Mouse (Mus musculus): ENCODE results near the gene Zfp810.

The Zfp810 gene

DNA sequence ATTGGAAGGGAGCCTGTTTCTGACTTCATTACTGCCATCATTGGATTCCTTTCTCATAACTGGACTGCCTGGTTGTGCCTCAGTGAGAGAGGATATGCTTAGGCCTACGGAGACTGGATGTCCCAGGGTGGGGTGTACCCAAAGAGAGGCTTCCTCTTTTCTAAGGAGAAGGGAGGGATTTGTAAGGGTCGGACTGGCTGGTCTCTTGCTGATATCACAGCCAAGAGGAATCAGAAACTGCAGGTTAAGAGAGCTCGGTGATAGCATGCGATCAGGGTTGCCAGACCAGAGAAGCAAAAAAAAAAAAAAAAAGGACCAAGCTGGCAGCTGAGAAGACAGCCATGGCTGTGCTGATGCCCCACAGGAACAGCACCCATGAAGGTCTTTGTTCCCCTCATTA lies 50.9 kb downstream of the Zfp810 start:
- peaks cover 64% of the 10 kb centered on the region for H3K36me3 ChIP-seq (ENCODE audit: insufficient read depth, low read length)
- no peak for TF ChIP-seq NANOG (IDR thresholded peaks at IDR 0.05; ENCODE audit: borderline replicate concordance, low read length)

DNA sequence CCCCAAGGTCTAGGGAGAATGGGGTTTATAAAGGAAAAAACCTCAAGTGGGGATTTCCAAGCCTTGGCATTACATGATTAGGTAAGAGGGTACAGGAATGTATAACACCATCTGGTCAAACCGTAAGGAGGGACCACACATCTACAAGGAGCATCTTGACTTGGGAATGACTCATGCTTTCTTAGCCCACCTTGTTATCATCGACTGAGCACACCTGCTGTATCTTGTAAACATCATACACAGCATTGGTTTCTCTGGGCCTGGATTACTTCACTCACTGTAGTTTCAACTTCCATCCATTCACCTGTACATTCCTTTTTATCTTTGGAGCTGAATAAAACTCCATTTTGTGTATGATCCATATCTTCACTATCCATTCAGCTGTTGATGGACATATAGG lies 63.2 kb downstream of the Zfp810 start:
- H3K36me3 ChIP-seq (ENCODE audit: insufficient read depth, low read length), result peaks cover 72% of the 10 kb centered on the region
- H3K27me3 ChIP-seq (ENCODE audit: insufficient read depth, low read length), result no peaks in the 10 kb centered on the region
- TF ChIP-seq NANOG (IDR thresholded peaks at IDR 0.05; ENCODE audit: borderline replicate concordance, low read length), result no peak
- TF ChIP-seq CTCF (conservative IDR thresholded peaks at IDR 0.05; ENCODE audit: low read length), result no peak
- no peak for TF ChIP-seq POU5F1 (IDR thresholded peaks at IDR 0.05; ENCODE audit: borderline replicate concordance, low read length)
- H3K4me3 ChIP-seq (replicated peaks; ENCODE audit: low read length), result no peak overlapping the region
- peaks cover 10% of the 10 kb centered on the region for H3K4me1 ChIP-seq (replicated peaks; ENCODE audit: low read depth, low read length)
- peaks cover 13% of the 10 kb centered on the region for H3K9me3 ChIP-seq (ENCODE audit: low read length)

More for the DNA sequence above, 50.9 kb downstream of the Zfp810 start:
- H3K4me3 ChIP-seq (replicated peaks; ENCODE audit: low read length), result no peak overlapping the region
- no peaks in the 10 kb centered on the region for H3K9me3 ChIP-seq (ENCODE audit: low read length)
- H3K27me3 ChIP-seq (ENCODE audit: insufficient read depth, low read length), result no peaks in the 10 kb centered on the region
- H3K4me1 ChIP-seq (replicated peaks; ENCODE audit: low read depth, low read length), result peaks cover 27% of the 10 kb centered on the region

GRCm38 (mm10) chr9:22240001-22240400 lies 67.4 kb downstream of the Zfp810 start:
- Histone ChIP-seq H3K4me3 (replicated peaks; ENCODE audit: low read length) (peak overlapping the region; percentile 62), H3K4me1 (replicated peaks; ENCODE audit: low read depth, low read length) (peaks cover 20% of the 10 kb centered on the region), H3K36me3 (ENCODE audit: insufficient read depth, low read length) (peaks cover 80% of the 10 kb centered on the region), H3K9me3 (ENCODE audit: low read length) (no peaks in the 10 kb centered on the region), H3K27me3 (ENCODE audit: insufficient read depth, low read length) (no peaks in the 10 kb centered on the region)
- TF ChIP-seq POU5F1 (IDR thresholded peaks at IDR 0.05; ENCODE audit: borderline replicate concordance, low read length), result no peak
- TF ChIP-seq CTCF (conservative IDR thresholded peaks at IDR 0.05; ENCODE audit: low read length), result no peak
- no peak for TF ChIP-seq NANOG (IDR thresholded peaks at IDR 0.05; ENCODE audit: borderline replicate concordance, low read length)

DNA sequence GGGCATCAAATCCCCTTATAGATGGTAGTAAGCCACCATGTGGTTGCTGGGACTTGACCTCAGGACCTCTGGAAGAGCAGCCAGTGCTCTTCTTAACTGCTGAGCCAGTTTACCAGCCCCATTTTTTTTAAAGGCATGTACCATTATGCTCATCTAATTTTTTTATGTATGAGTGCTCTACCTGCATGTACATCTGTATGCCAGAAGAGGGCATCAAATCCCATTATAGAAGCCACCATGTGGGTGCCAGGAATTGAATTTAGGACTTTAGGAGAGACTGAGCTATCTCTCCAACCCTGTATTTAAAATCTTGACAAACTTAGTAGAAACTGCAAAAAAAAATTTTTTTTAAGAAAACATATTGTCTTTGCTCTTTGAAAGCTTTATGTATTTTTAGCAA lies 76.9 kb downstream of the Zfp810 start:
- TF ChIP-seq CTCF (conservative IDR thresholded peaks at IDR 0.05; ENCODE audit: low read length) (peak; percentile 31), POU5F1 (IDR thresholded peaks at IDR 0.05; ENCODE audit: borderline replicate concordance, low read length) (no peak), NANOG (IDR thresholded peaks at IDR 0.05; ENCODE audit: borderline replicate concordance, low read length) (no peak)
- H3K4me1 ChIP-seq (replicated peaks; ENCODE audit: low read depth, low read length), result peaks cover 48% of the 10 kb centered on the region
- H3K4me3 ChIP-seq (replicated peaks; ENCODE audit: low read length), result no peak overlapping the region
- no peaks in the 10 kb centered on the region for H3K27me3 ChIP-seq (ENCODE audit: insufficient read depth, low read length)
- H3K9me3 ChIP-seq (ENCODE audit: low read length), result peaks cover 13% of the 10 kb centered on the region
- peaks cover 44% of the 10 kb centered on the region for H3K36me3 ChIP-seq (ENCODE audit: insufficient read depth, low read length)

- no peaks in the 10 kb centered on the region for H3K27me3 ChIP-seq (ENCODE audit: insufficient read depth, low read length)
- peaks cover 43% of the 10 kb centered on the region for H3K4me1 ChIP-seq (replicated peaks; ENCODE audit: low read depth, low read length)
- H3K9me3 ChIP-seq (ENCODE audit: low read length), result peaks cover 13% of the 10 kb centered on the region
- H3K4me3 ChIP-seq (replicated peaks; ENCODE audit: low read length), result no peak overlapping the region
- peaks cover 39% of the 10 kb centered on the region for H3K36me3 ChIP-seq (ENCODE audit: insufficient read depth, low read length)
- TF ChIP-seq POU5F1 (IDR thresholded peaks at IDR 0.05; ENCODE audit: borderline replicate concordance, low read length) (no peak), CTCF (conservative IDR thresholded peaks at IDR 0.05; ENCODE audit: low read length) (no peak), NANOG (IDR thresholded peaks at IDR 0.05; ENCODE audit: borderline replicate concordance, low read length) (no peak)
Observed at GRCm38 (mm10) chr9:22230061-22230460, 77.4 kb downstream of the Zfp810 start.

DNA sequence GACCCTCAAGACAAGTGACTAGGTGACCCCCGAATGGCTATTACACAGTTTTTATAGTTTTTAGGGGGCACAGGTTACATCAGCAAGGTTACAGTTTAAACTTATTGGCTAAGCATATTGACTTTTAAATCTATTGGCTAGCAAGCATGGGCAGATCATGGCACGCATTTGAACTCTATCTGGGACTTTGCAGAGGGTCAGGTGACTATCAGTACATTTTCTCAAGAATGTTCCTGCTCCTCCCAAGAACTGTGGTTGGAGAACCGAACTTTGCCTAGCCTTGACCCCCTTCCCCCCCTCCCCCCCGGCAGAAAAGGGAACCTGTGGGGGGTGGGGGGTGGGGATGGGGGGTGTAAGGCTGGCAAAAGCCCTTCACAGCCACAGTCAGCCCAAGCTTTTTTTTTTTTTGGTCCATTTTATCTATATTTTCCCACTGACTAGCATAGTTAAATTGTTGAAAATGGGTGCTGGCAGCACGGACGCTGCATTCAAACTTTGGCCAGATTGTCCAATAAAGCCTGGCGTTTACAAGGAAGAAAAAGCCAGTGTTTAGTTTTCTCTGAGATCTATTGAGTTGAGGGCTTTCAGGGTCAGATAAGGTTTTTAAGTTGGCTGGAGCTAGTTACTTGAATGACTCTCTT lies 77.9 kb downstream of the Zfp810 start:
- H3K4me1 ChIP-seq (replicated peaks; ENCODE audit: low read depth, low read length), result peaks cover 41% of the 10 kb centered on the region
- H3K27me3 ChIP-seq (ENCODE audit: insufficient read depth, low read length), result no peaks in the 10 kb centered on the region
- no peak overlapping the region for H3K4me3 ChIP-seq (replicated peaks; ENCODE audit: low read length)
- H3K36me3 ChIP-seq (ENCODE audit: insufficient read depth, low read length), result peaks cover 35% of the 10 kb centered on the region
- H3K9me3 ChIP-seq (ENCODE audit: low read length), result peaks cover 13% of the 10 kb centered on the region
- TF ChIP-seq POU5F1 (IDR thresholded peaks at IDR 0.05; ENCODE audit: borderline replicate concordance, low read length) (no peak), CTCF (conservative IDR thresholded peaks at IDR 0.05; ENCODE audit: low read length) (no peak), NANOG (IDR thresholded peaks at IDR 0.05; ENCODE audit: borderline replicate concordance, low read length) (no peak)

DNA sequence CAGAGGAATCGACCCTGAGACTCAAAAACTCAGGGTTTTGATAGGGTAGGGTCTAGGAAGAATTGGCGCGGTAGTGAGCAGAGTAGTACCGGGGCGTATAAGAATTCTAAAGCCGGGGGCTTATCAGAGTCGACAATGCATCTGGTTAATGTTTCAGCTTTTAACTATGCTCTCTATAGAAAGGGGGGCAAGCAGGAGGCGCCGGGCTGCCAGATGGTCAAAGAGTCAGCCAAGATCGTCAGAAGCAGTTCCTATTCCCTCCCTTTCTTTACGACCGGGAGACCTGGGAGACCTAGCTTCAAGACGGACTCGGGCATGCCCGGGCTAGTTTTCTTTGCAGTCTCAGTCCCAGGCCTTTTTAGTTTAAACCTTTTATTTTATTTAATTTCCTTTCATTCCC lies 80.6 kb downstream of the Zfp810 start:
- H3K27me3 ChIP-seq (ENCODE audit: insufficient read depth, low read length), result no peaks in the 10 kb centered on the region
- peaks cover 13% of the 10 kb centered on the region for H3K9me3 ChIP-seq (ENCODE audit: low read length)
- H3K4me3 ChIP-seq (replicated peaks; ENCODE audit: low read length), result peak overlapping the region; percentile 92
- H3K36me3 ChIP-seq (ENCODE audit: insufficient read depth, low read length), result peaks cover 22% of the 10 kb centered on the region
- H3K4me1 ChIP-seq (replicated peaks; ENCODE audit: low read depth, low read length), result peaks cover 32% of the 10 kb centered on the region
- no peak for TF ChIP-seq CTCF (conservative IDR thresholded peaks at IDR 0.05; ENCODE audit: low read length)
- no peak for TF ChIP-seq NANOG (IDR thresholded peaks at IDR 0.05; ENCODE audit: borderline replicate concordance, low read length)
- no peak for TF ChIP-seq POU5F1 (IDR thresholded peaks at IDR 0.05; ENCODE audit: borderline replicate concordance, low read length)

All from E14TG2a.4 (cell line).